Mouse (Mus musculus) hindbrain, postnatal 0 days (tissue): ENCODE measurements around the gene Cep44. TPM values are rescaled to one million over a fixed set of nuclear protein-coding genes. Genes with fewer than 3 reads are reported as not detected.

Experiments used
- ATAC-seq: fragments of 200-750 bp; cut with Nextera tagmentation; 2 replicates; pipeline ENCODE4 v1.8.0; 2017; ENCODE audit warnings: mild to moderate bottlenecking, moderate TSS enrichment, moderate library complexity
- DNase-seq: peaks from one replicate; pipeline ENCODE4 v3.0.0-alpha.2; 2015; ENCODE audit warnings: low spot score
- H3K27ac ChIP-seq: fragments of 300-500 bp; sonication (generic); 2 replicates; pipeline ENCODE4 v1.5.1; 2014; ENCODE audit warnings: mild to moderate bottlenecking
- H3K27me3 ChIP-seq: fragments of 300-500 bp; sonication (generic); 2 replicates; pipeline ENCODE4 v1.6.1; 2014; ENCODE audit warnings: low read length, mixed read lengths; ENCODE audit not compliant: insufficient read depth
- H3K36me3 ChIP-seq: fragments of 300-500 bp; sonication (generic); 2 replicates; pipeline ENCODE4 v1.6.1; 2014; ENCODE audit warnings: low read length, mixed read lengths; ENCODE audit not compliant: insufficient read depth
- H3K4me1 ChIP-seq: fragments of 300-500 bp; sonication (generic); 2 replicates; pipeline ENCODE4 v1.6.1; 2014; ENCODE audit warnings: antibody characterized with exemption, low read length, mixed read lengths; ENCODE audit not compliant: insufficient read depth
- H3K4me2 ChIP-seq: fragments of 300-500 bp; sonication (generic); 2 replicates; pipeline ENCODE4 v1.6.1; 2014; ENCODE audit warnings: low read depth, mild to moderate bottlenecking, low read length, moderate library complexity, mixed read lengths
- H3K4me3 ChIP-seq: fragments of 300-500 bp; sonication (generic); 2 replicates; pipeline ENCODE4 v1.5.1; 2014; ENCODE audit warnings: low read length
- H3K9ac ChIP-seq: fragments of 300-500 bp; sonication (generic); replicated peaks from 2 replicates; pipeline ENCODE4 v1.6.1; 2014; ENCODE audit warnings: mild to moderate bottlenecking, low read length, moderate library complexity, mixed read lengths
- H3K9me3 ChIP-seq: fragments of 300-500 bp; sonication (generic); 2 replicates; pipeline ENCODE4 v1.6.1; 2016; ENCODE audit warnings: low read length, mixed read lengths
- CTCF ChIP-seq: IDR thresholded peaks from 2 replicates; pipeline ENCODE4 v1.5.1; 2016; ENCODE audit warnings: antibody characterized with exemption, control low read depth, low read depth
- WGBS: fragments of 180-500 bp; shearing (Covaris S2); extraction: QIAGEN DNeasy Blood & Tissue Kit; methylation state at CpG from one replicate; pipeline ENCODE4 v1.1.7; 2014; 5-methylcytosine and 5-hydroxymethylcytosine counted together
- microRNA-seq, 2 experiments: library from miRNA; unstranded; fragments of <30 nt; microRNA quantifications; one replicate each; pipeline ENCODE4; 2016
- polyA plus RNA-seq: library from polyadenylated mRNA; unstranded; fragments of >200 nt; fragmentation: Nextera tagmentation; extraction: Ambion mirVana; gene quantifications from 2 replicates; pipeline ENCODE4 v1.2.1, GENCODE M21; 2015
- total RNA-seq: library from RNA; depleted of rRNA; stranded (reverse); fragments of >200 nt; gene quantifications from 2 replicates; pipeline ENCODE4 v1.2.3, GENCODE M21; 2014; rRNA removed

The Cep44 gene
- total and polyA plus RNA-seq, 2 experiments from 2014 or later: 19.6 to 20.6 TPM

DNA sequence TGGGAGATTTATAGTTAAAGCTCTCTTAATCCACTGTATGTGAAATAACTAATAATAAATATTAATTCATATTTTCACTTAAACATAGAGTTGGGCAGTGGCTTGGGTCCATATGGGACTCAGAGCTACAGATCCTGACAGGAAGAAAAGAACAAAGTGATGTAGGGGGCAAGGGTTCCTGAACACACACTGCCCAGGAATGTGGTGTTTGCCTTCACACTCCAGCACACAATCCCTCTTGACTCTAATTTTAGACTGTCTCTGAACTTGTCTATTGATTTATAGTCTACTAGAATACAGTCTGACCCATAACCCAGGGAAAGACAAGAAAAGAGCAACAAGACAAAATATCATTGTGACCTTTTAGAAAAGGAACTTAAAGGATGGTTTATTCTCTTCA lies 48.9 kb downstream of the Cep44 start:
- H3K9me3 ChIP-seq: no peaks in the 10 kb centered on the region
- H3K27ac ChIP-seq: no peak overlapping the region
- no peaks in the 10 kb centered on the region for H3K4me1 ChIP-seq
- no peaks in the 10 kb centered on the region for H3K27me3 ChIP-seq
- DNase-seq (no peak), ATAC-seq (no peak)
- no peak for TF ChIP-seq CTCF
- no peak overlapping the region for H3K4me2 ChIP-seq
- no peaks in the 10 kb centered on the region for H3K36me3 ChIP-seq
- no peak overlapping the region for H3K4me3 ChIP-seq
- H3K9ac ChIP-seq: no peak overlapping the region

DNA sequence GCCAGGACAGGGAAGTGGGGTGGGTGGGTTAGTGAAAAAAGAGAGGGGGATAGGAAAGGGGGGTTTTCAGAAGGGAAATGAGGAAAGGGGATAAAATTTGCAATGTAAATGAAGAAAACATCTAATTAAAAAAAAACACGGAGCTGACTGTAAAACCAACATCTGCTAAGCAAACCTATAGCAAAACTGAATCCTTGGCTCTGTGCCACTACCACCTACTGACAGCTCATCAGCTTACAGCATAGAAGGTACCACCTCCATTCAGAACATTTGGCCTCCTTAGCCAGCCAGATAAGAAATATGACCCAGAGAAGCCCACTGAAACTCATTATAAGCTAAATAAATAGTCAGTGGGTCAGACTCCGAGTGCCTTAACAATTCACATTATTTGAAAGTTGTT lies 61.4 kb downstream of the Cep44 start:
- no peak overlapping the region for H3K4me2 ChIP-seq
- DNase-seq: peak; percentile 31

DNA sequence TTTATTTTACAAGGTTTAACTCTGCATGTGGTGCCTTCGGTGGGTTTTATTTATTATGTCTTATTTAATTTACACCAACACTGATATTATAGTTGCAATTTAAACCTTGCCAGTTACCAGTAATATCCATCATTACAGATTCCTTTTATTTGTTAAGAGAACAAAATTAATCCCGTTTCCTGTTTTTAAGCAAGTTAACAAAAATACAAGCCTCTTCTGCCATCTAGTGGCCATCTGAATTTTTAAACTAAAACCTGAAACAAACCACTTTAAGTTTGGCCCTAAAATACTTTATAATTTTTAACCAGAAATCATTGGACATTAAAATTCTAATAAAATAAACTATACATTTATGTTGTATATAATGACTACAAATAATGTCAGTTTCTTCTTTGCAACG lies 64.8 kb downstream of the Cep44 start:
- H3K9me3 ChIP-seq: no peaks in the 10 kb centered on the region
- no peak overlapping the region for H3K9ac ChIP-seq
- H3K36me3 ChIP-seq: no peaks in the 10 kb centered on the region
- H3K4me3 ChIP-seq: no peak overlapping the region
- no peak overlapping the region for H3K4me2 ChIP-seq
- no peaks in the 10 kb centered on the region for H3K4me1 ChIP-seq
- no peak overlapping the region for H3K27ac ChIP-seq
- TF ChIP-seq CTCF: peak; percentile 58
- DNase-seq: peak; percentile 75
- ATAC-seq: no peak
- 35% methylated on average over 3 of the region's 3 CpGs for WGBS
- H3K27me3 ChIP-seq: no peaks in the 10 kb centered on the region

More for the DNA sequence above, 61.4 kb downstream of the Cep44 start:
- H3K27me3 ChIP-seq: no peaks in the 10 kb centered on the region
- ATAC-seq: no peak
- H3K9ac ChIP-seq: no peak overlapping the region
- 33% methylated on average over 2 of the region's 2 CpGs for WGBS
- H3K9me3 ChIP-seq: no peaks in the 10 kb centered on the region
- no peak overlapping the region for H3K27ac ChIP-seq
- no peak overlapping the region for H3K4me3 ChIP-seq
- no peak for TF ChIP-seq CTCF
- no peaks in the 10 kb centered on the region for H3K4me1 ChIP-seq
- H3K36me3 ChIP-seq: no peaks in the 10 kb centered on the region

Small RNA genes within 50 kb of the gene (microRNA-seq; reads per million reads assigned to microRNA genes)
- gene Gm25992: 0 reads per million in 2 experiments

Other genes with a start within 250 kb of the Cep44 start
- 26.9 and 29.4 TPM in 2 replicates for gene Fbxo8, start within 50 bp of the Cep44 start, total RNA-seq
- 43.0 and 52.3 TPM in 2 replicates for gene Fbxo8, start within 50 bp of the Cep44 start, polyA plus RNA-seq